Mouse (Mus musculus) liver, adult 2 months (tissue): ENCODE measurements around the gene Trim2.

Experiments
- CTCF ChIP-seq: fragments of 200-500 bp; IDR thresholded peaks from 2 replicates; pipeline ENCODE4 v1.5.1; 2011; ENCODE audit warnings: low read depth, low read length, control low read depth
- POLR2A ChIP-seq: fragments of 200-500 bp; IDR thresholded peaks from 2 replicates; pipeline ENCODE4 v1.6.1; 2011; ENCODE audit warnings: low read length, control low read depth; ENCODE audit not compliant: insufficient read depth; ENCODE audit errors: extremely low read depth

DNA sequence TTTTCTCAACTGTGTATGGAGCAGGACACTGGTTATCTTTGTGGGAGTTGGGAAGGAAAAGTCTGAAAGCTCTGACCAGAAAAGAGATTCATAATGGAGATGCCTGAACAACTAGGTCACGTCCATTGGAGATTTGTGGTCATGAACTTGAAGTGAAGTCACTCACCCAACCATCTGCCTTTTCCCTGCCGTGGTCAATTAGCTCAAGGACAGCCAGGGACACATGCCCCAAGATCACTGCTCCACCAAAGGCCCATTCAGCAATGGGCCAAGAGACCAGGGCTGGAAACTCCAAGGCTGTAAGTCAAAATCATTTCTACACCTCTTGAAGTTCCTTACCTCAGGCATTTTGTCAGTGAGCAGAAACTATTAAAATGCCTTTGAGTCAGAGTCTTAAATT is 23.5 kb upstream of the Trim2 start:
- TF ChIP-seq POLR2A, result no peak
- TF ChIP-seq CTCF, result no peak
